Mouse (Mus musculus): ENCODE measurements around the gene Ifi27l2b. TPM values are rescaled to one million over a fixed set of nuclear protein-coding genes. Genes with fewer than 3 reads are reported as not detected.

The Ifi27l2b gene
- polyA plus RNA-seq, 1 experiment from 2014 or later: not detected

DNA sequence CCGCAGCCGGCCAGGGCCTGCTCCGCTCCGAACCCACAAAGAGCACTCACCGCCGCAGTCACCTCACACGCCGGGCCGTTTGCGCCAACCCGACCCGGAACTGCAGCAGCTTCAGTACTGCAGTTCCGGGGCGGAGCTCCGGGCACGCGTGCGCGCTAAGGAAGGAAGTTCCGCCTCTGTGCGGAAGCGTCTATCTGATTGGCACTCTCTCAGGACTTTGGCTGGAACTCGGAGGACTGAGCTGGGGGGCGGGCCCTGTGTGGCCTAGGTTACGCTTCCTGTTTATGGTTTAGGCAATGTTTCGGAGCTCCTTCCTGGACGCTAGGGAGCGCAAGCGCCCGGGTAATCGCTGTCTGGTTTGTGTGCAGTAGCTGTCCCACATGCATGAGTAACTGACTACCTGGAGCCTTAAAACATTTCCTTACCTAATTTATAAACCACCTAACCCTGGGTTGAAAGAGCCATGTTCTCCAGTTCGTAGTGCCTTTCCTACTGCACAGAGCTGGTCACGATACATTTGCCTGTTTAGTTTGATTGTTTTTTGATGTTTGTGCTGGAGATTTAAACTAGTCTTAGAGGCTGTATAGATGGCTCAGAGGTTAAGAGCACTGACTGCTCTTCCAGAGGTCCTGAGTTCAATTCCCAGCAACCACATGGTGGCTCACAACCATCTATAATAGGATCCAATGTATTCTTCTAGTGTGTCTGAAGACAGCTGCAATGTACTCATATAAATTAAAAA lies 31.1 kb downstream of the Ifi27l2b start, which contains the start of gene Ddx24:
Gene Ddx24 (minus strand): TSS at position 102 of the 742 bp plus-strand sequence.
- H3K36me3 ChIP-seq (ENCODE audit: control insufficient read depth, insufficient read depth, low read length): peaks cover 7% of the 10 kb centered on the region
- 1% methylated on average over 33 of the region's 33 CpGs for WGBS
- H3K27ac ChIP-seq (ENCODE audit: low read length): peak within 1 kb of the TSS; percentile 66

GRCm38 (mm10) chr12:103425016-103425728 lies 31.9 kb downstream of the Ifi27l2b start:
- 8% methylated on average over 33 of the region's 33 CpGs for WGBS

More for the DNA sequence above, 31.1 kb downstream of the Ifi27l2b start, which contains the start of gene Ddx24:
- peak; percentile 100 for ATAC-seq
- Histone ChIP-seq H3K9ac (ENCODE audit: low read depth, low read length) (peak within 1 kb of the TSS; percentile 85), H3K4me3 (ENCODE audit: low read depth, low read length) (peak within 1 kb of the TSS; percentile 74), H3K4me1 (ENCODE audit: control insufficient read depth, insufficient read depth, low read length) (peaks cover 37% of the 10 kb centered on the region), H3K4me2 (ENCODE audit: low read length) (peak within 1 kb of the TSS; percentile 68), H3K27me3 (ENCODE audit: control insufficient read depth, insufficient read depth, low read depth, low read length) (no peaks in the 10 kb centered on the region), H3K9me3 (replicated peaks; ENCODE audit: control insufficient read depth, low read length, poor library complexity, severe bottlenecking) (no peaks in the 10 kb centered on the region)

GRCm38 (mm10) chr12:103408144-103408543 lies 48.9 kb downstream of the Ifi27l2b start:
- no peak for ATAC-seq
- Histone ChIP-seq H3K4me3 (ENCODE audit: low read depth, low read length) (no peak overlapping the region), H3K36me3 (ENCODE audit: control insufficient read depth, insufficient read depth, low read length) (peaks cover 57% of the 10 kb centered on the region), H3K4me2 (ENCODE audit: low read length) (no peak overlapping the region), H3K4me1 (ENCODE audit: control insufficient read depth, insufficient read depth, low read length) (no peaks in the 10 kb centered on the region), H3K27ac (ENCODE audit: low read length) (no peak overlapping the region), H3K27me3 (ENCODE audit: control insufficient read depth, insufficient read depth, low read depth, low read length) (no peaks in the 10 kb centered on the region), H3K9ac (ENCODE audit: low read depth, low read length) (no peak overlapping the region), H3K9me3 (replicated peaks; ENCODE audit: control insufficient read depth, low read length, poor library complexity, severe bottlenecking) (no peaks in the 10 kb centered on the region)
- 96% methylated on average over 10 of the region's 10 CpGs for WGBS

More at GRCm38 (mm10) chr12:103425016-103425728, 31.9 kb downstream of the Ifi27l2b start:
- no peak; the same call in 1 of the 2 replicates for ATAC-seq
- Histone ChIP-seq H3K27ac (ENCODE audit: low read length) (peak overlapping the region; percentile 66), H3K4me1 (ENCODE audit: control insufficient read depth, insufficient read depth, low read length) (peaks cover 39% of the 10 kb centered on the region), H3K27me3 (ENCODE audit: control insufficient read depth, insufficient read depth, low read depth, low read length) (no peaks in the 10 kb centered on the region), H3K4me3 (ENCODE audit: low read depth, low read length) (peak overlapping the region; percentile 74), H3K4me2 (ENCODE audit: low read length) (peak overlapping the region; percentile 68), H3K36me3 (ENCODE audit: control insufficient read depth, insufficient read depth, low read length) (peaks cover 7% of the 10 kb centered on the region), H3K9ac (ENCODE audit: low read depth, low read length) (peak overlapping the region; percentile 85), H3K9me3 (replicated peaks; ENCODE audit: control insufficient read depth, low read length, poor library complexity, severe bottlenecking) (no peaks in the 10 kb centered on the region)

- 96% methylated on average over 4 of the region's 4 CpGs for WGBS
- peaks cover 58% of the 10 kb centered on the region for H3K36me3 ChIP-seq (ENCODE audit: control insufficient read depth, insufficient read depth, low read length)
- H3K9ac ChIP-seq (ENCODE audit: low read depth, low read length): no peak within 1 kb of the TSS
- no peaks in the 10 kb centered on the region for H3K27me3 ChIP-seq (ENCODE audit: control insufficient read depth, insufficient read depth, low read depth, low read length)
- no peaks in the 10 kb centered on the region for H3K4me1 ChIP-seq (ENCODE audit: control insufficient read depth, insufficient read depth, low read length)
- no peak within 1 kb of the TSS for H3K4me2 ChIP-seq (ENCODE audit: low read length)
- H3K27ac ChIP-seq (ENCODE audit: low read length): no peak within 1 kb of the TSS
- no peak for ATAC-seq
- no peak within 1 kb of the TSS for H3K4me3 ChIP-seq (ENCODE audit: low read depth, low read length)
- no peaks in the 10 kb centered on the region for H3K9me3 ChIP-seq (replicated peaks; ENCODE audit: control insufficient read depth, low read length, poor library complexity, severe bottlenecking)
Measured at GRCm38 (mm10) chr12:103407720-103408119, 49.3 kb downstream of the Ifi27l2b start, which contains the start of gene 9330161L09Rik. 9330161L09Rik (minus strand) TSS chr12:103407820.

DNA sequence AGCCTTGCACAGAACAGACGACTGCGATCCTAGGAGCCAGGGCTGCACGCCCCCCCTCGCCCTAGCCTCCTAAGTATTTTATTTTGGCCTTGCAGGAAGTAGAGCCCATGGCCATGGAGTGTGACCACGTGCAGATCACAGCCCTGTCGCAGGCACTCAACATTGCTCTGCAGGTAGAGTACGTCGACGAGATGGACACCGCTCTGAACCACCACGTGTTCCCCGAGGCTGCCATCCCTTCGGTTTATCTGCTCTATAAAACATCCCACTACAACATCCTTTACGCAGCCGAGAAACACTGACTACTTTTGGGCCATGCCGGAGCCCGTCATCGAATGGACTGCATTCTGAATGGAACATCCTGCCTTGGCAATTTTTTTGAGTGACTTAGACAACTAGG lies 52.9 kb downstream of the Ifi27l2b start:
- Histone ChIP-seq H3K4me3 (ENCODE audit: low read depth, low read length) (no peak overlapping the region), H3K9me3 (replicated peaks; ENCODE audit: control insufficient read depth, low read length, poor library complexity, severe bottlenecking) (no peaks in the 10 kb centered on the region), H3K9ac (ENCODE audit: low read depth, low read length) (no peak overlapping the region), H3K36me3 (ENCODE audit: control insufficient read depth, insufficient read depth, low read length) (peaks cover 42% of the 10 kb centered on the region), H3K4me2 (ENCODE audit: low read length) (no peak overlapping the region), H3K4me1 (ENCODE audit: control insufficient read depth, insufficient read depth, low read length) (no peaks in the 10 kb centered on the region), H3K27ac (ENCODE audit: low read length) (no peak overlapping the region), H3K27me3 (ENCODE audit: control insufficient read depth, insufficient read depth, low read depth, low read length) (no peaks in the 10 kb centered on the region)
- no peak for ATAC-seq
- 86% methylated on average over 18 of the region's 18 CpGs for WGBS

Other genes with a start within 250 kb of the Ifi27l2b start
- 0.48 and 0.55 TPM in 2 replicates for gene Prima1, start 215.1 kb downstream of the Ifi27l2b start, polyA plus RNA-seq (2015; fragmentation: Nextera tagmentation; extraction: Ambion mirVana)
- gene Fam181a, start 146.2 kb downstream of the Ifi27l2b start, polyA plus RNA-seq (2015; fragmentation: Nextera tagmentation; extraction: Ambion mirVana): 5.3 and 7.7 TPM in 2 replicates
- gene Asb2, start 101.2 kb downstream of the Ifi27l2b start, polyA plus RNA-seq (2015; fragmentation: Nextera tagmentation; extraction: Ambion mirVana): 0.80 and 0.82 TPM in 2 replicates
- gene Otub2, start 68.5 kb downstream of the Ifi27l2b start, polyA plus RNA-seq (2015; fragmentation: Nextera tagmentation; extraction: Ambion mirVana): 23.5 and 24.4 TPM in 2 replicates
- gene 9330161L09Rik, start 49.4 kb downstream of the Ifi27l2b start, polyA plus RNA-seq (2015; fragmentation: Nextera tagmentation; extraction: Ambion mirVana): 1.2 and 1.4 TPM in 2 replicates
- gene Ddx24, start 31.4 kb downstream of the Ifi27l2b start, polyA plus RNA-seq (2015; fragmentation: Nextera tagmentation; extraction: Ambion mirVana): 150 and 155 TPM in 2 replicates
- 10.0 and 12.3 TPM in 2 replicates for gene Ifi27, start 23.0 kb downstream of the Ifi27l2b start, polyA plus RNA-seq (2015; fragmentation: Nextera tagmentation; extraction: Ambion mirVana)
- 1.6 and 2.3 TPM in 2 replicates for gene Ifi27l2a, start 13.5 kb downstream of the Ifi27l2b start, polyA plus RNA-seq (2015; fragmentation: Nextera tagmentation; extraction: Ambion mirVana)
- 2.8 and 3.6 TPM in 2 replicates for gene Ppp4r4, start 75.1 kb upstream of the Ifi27l2b start, polyA plus RNA-seq (2015; fragmentation: Nextera tagmentation; extraction: Ambion mirVana)
- not detected in 2 replicates for gene Serpina10, start 174.2 kb upstream of the Ifi27l2b start, polyA plus RNA-seq (2015; fragmentation: Nextera tagmentation; extraction: Ambion mirVana)
- not detected in 2 replicates for gene Serpina6, start 200.0 kb upstream of the Ifi27l2b start, polyA plus RNA-seq (2015; fragmentation: Nextera tagmentation; extraction: Ambion mirVana)
- not detected in 2 replicates for gene Serpina16, start 218.9 kb upstream of the Ifi27l2b start, polyA plus RNA-seq (2015; fragmentation: Nextera tagmentation; extraction: Ambion mirVana)
- gene Serpina1f, start 238.3 kb upstream of the Ifi27l2b start, polyA plus RNA-seq (2015; fragmentation: Nextera tagmentation; extraction: Ambion mirVana): not detected in 2 replicates